8 mouse cellular contexts compared by ENCODE assay signal in genomic region chr13:78198391-78198870, GRCm38 (mm10). TPM values are rescaled to one million over a fixed set of nuclear protein-coding genes. Genes with fewer than 3 reads are reported as not detected.
DNase-seq lines count a peak whose midpoint lies in the region; ATAC-seq and TF ChIP-seq lines count a peak whose summit lies in the region.

No protein-coding gene starts in this region.

- peak overlapping the region; percentile 79 for H3K4me2 ChIP-seq in kidney, embryonic 16.5 days (replicated peaks; ENCODE audit: low read depth, low read length)
- peak overlapping the region; percentile 75 for H3K4me2 ChIP-seq in forebrain, embryonic 12.5 days
- H3K4me2 ChIP-seq in myocyte (ENCODE audit: low read depth) = peak overlapping the region; percentile 67

- H3K9me3 ChIP-seq in kidney, embryonic 16.5 days (ENCODE audit: low read length) = no peaks in the 10 kb centered on the region
- H3K9me3 ChIP-seq in forebrain, embryonic 12.5 days = no peaks in the 10 kb centered on the region

- peak overlapping the region; percentile 97 for H3K9ac ChIP-seq in kidney, embryonic 16.5 days (replicated peaks; ENCODE audit: low read length)
- peak overlapping the region; percentile 100 for H3K9ac ChIP-seq in forebrain, embryonic 12.5 days

- peaks cover 17% of the 10 kb centered on the region for H3K4me1 ChIP-seq in kidney, embryonic 16.5 days (ENCODE audit: insufficient read depth, low read length)
- H3K4me1 ChIP-seq in forebrain, embryonic 12.5 days = no peaks in the 10 kb centered on the region

- peak; percentile 3; the same call in 1 of the 2 replicates for ATAC-seq in kidney, embryonic 16.5 days (ENCODE audit: low FRiP score, low TSS enrichment)
- peak; percentile 7; the same call in 1 of the 2 replicates for ATAC-seq in forebrain, embryonic 12.5 days (ENCODE audit: low FRiP score)
- ATAC-seq in megakaryocyte progenitor cell, adult 5-6 weeks (replicated peaks; ENCODE audit: poor library complexity) = no peak

- H3K27ac ChIP-seq in kidney, embryonic 16.5 days (ENCODE audit: low read length) = peak overlapping the region; percentile 99
- H3K27ac ChIP-seq in forebrain, embryonic 12.5 days = peak overlapping the region; percentile 100

- DNase-seq in kidney, adult 9 months = no peak
- peak; percentile 45 to 60 for DNase-seq in adrenal gland, postnatal 36 days
- peak; percentile 49 for DNase-seq in kidney, postnatal 14 days
- DNase-seq in spleen, postnatal 36 days (ENCODE audit: low spot score in 2 of 2) = no peak

- no peaks in the 10 kb centered on the region for H3K36me3 ChIP-seq in kidney, embryonic 16.5 days (ENCODE audit: insufficient read depth, low read length)
- H3K36me3 ChIP-seq in forebrain, embryonic 12.5 days (replicated peaks) = peaks cover 14% of the 10 kb centered on the region
- H3K36me3 ChIP-seq in myocyte (ENCODE audit: control insufficient read depth, insufficient read depth) = no peaks in the 10 kb centered on the region

- peak overlapping the region; percentile 89 for H3K4me3 ChIP-seq in kidney, embryonic 16.5 days (ENCODE audit: low read length)
- H3K4me3 ChIP-seq in forebrain, embryonic 12.5 days (replicated peaks) = peak overlapping the region; percentile 96
- H3K4me3 ChIP-seq in myocyte = peak overlapping the region; percentile 78

- H3K79me2 ChIP-seq in myocyte (ENCODE audit: control insufficient read depth, insufficient read depth) = peaks cover 15% of the 10 kb centered on the region

- no peaks in the 10 kb centered on the region for H3K27me3 ChIP-seq in kidney, embryonic 16.5 days (ENCODE audit: insufficient read depth, low read length)
- peaks cover 10% of the 10 kb centered on the region; the same call in 1 of the 2 replicates for H3K27me3 ChIP-seq in forebrain, embryonic 12.5 days
- no peaks in the 10 kb centered on the region for H3K27me3 ChIP-seq in myocyte (ENCODE audit: control insufficient read depth, insufficient read depth, insufficient read length)

- 0% methylated on average over 11 of the region's 63 CpGs for WGBS in kidney, embryonic 16.5 days
- 1% methylated on average over 23 of the region's 63 CpGs for WGBS in forebrain, embryonic 12.5 days

- peak overlapping the region; percentile 98 for H3ac ChIP-seq in myocyte (ENCODE audit: control insufficient read depth, insufficient read length)

- no peak for TF ChIP-seq POLR2A in myocyte (IDR thresholded peaks at IDR 0.05; ENCODE audit: insufficient read length, low read depth)

TF ChIP-seq in myocyte, 11 proteins besides CTCF, POLR2A, EP300 and RAD21:
- TF ChIP-seq USF1 (IDR thresholded peaks at IDR 0.05; ENCODE audit: low read depth) = no peak
- TF ChIP-seq E2F4 (IDR thresholded peaks at IDR 0.05; ENCODE audit: insufficient read depth) = no peak
- no peak for TF ChIP-seq TCF3 (IDR thresholded peaks at IDR 0.05; ENCODE audit: insufficient read length, low read depth)
- TF ChIP-seq REST (IDR thresholded peaks at IDR 0.05; ENCODE audit: insufficient read depth, insufficient read length) = no peak
- no peak for TF ChIP-seq MYOG (IDR thresholded peaks at IDR 0.05; ENCODE audit: control insufficient read depth in 1 of 3, insufficient read depth in 1 of 3, insufficient read length in 2 of 3, low read depth in 2 of 3)
- no peak for TF ChIP-seq TCF12 (IDR thresholded peaks at IDR 0.05; ENCODE audit: insufficient read depth, poor library complexity, severe bottlenecking)
- TF ChIP-seq MYOD1 (IDR thresholded peaks at IDR 0.05; ENCODE audit: control insufficient read depth in 1 of 3, insufficient read length in 2 of 3, low read depth in 2 of 3) = no peak
- no peak for TF ChIP-seq MAX (IDR thresholded peaks at IDR 0.05; ENCODE audit: low read depth)
- TF ChIP-seq CEBPB (IDR thresholded peaks at IDR 0.05; ENCODE audit: insufficient read depth, poor library complexity, severe bottlenecking) = no peak

RNA-seq across cellular contexts. Expression of gene Nr2f1, which starts 1.1 kb away (rescaled TPM):
- polyA plus RNA-seq in kidney, embryonic 16.5 days (2015; fragmentation: Nextera tagmentation; extraction: Ambion mirVana) = 12.3 and 15.5 TPM in 2 replicates
- total RNA-seq in adrenal gland, postnatal 36 days (2021) = 10 to 100 TPM; 17.8 to 33.0 TPM
- 86.3 and 113 TPM in 2 replicates for polyA plus RNA-seq in forebrain, embryonic 12.5 days (2016; fragmentation: Nextera tagmentation; extraction: Ambion mirVana)
- 5.8 TPM for polyA plus RNA-seq in myocyte (2012; fragmentation: generic; extraction: Trizol)
- not detected in 2 replicates for total RNA-seq in megakaryocyte progenitor cell, adult 5-6 weeks (2015)
- not detected in 2 replicates for total RNA-seq in megakaryocyte progenitor cell, adult 5-6 weeks (2017)

Comparison
In these comparisons a context has a peak if more than half of its experiments do, and no peak if none do; other contexts are left out.
1. DNase-seq: peak in adrenal gland, postnatal 36 days (2 of 2) and kidney, postnatal 14 days (single experiment); none in kidney, adult 9 months (single experiment) and spleen, postnatal 36 days (0 of 2).
2. Peak in every context shown above with its lines, with median percentiles within 50 percentile points of each other: H3K4me2 ChIP-seq and H3K4me3 ChIP-seq.